Mouse (Mus musculus) neutrophil, adult 5-6 weeks (primary cell): ENCODE measurements around the gene Tubb1. TPM values are rescaled to one million over a fixed set of nuclear protein-coding genes. Genes with fewer than 3 reads are reported as not detected.

ENCODE experiments used
- ATAC-seq: fragments of 151-379, 151-347 bp; 2 replicates; pipeline ENCODE4 v1.8.0; 2017; ENCODE audit warnings: mild to moderate bottlenecking, moderate TSS enrichment; ENCODE audit not compliant: insufficient number of reproducible peaks, poor library complexity, low FRiP score, severe bottlenecking; ENCODE audit errors: extremely low read depth
- total RNA-seq: library from RNA; stranded (forward); fragments of 200-1000 nt; gene quantifications from 2 replicates; pipeline ENCODE4 v1.2.3, GENCODE M21; 2017

Tubb1 gene
- total RNA-seq: 61.8 and 71.5 TPM in 2 replicates

DNA sequence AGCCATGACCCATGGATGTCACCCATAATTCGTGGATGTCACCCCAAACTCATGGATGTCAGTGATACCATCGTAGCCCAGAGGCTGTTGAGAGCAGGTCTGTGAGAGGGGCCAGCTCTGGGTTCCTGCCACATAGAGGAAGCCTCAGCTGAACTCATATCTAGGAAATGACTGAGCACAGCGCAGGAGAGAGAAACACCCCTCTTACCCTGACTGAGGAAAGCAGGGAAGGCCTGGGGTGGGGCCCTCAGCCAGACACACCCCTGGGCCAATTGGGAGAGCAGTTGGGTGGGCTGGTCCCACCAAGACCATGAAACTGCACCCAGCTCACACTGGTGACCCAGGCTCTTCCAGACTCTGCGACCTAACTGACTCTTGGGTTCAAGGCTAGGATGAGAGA lies at the start of gene Tubb1:
Gene Tubb1, plus strand, starts transcription at position 343 of the 400 bp plus-strand sequence.
- no peak for ATAC-seq

DNA sequence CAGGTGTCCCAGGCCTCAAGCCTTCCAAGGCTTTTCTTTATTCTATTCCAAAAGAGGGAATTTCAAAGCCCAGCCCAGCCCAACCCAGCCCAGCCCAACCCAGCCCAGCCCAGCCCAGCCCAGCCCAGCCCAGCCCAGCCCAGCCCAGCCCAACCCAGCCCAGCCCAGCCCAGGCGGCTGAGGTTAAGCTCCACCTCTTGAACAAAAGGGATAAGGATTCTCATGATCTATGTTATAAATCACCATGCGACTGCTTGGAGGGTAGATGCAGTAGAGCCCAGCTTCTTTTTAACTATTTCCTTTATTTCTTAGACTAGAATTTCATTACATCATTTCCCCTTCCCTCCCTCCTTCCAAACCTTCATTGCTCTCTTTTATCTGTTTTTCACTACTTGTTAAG lies 40.3 kb upstream of the Tubb1 start:
- ATAC-seq: no peak

DNA sequence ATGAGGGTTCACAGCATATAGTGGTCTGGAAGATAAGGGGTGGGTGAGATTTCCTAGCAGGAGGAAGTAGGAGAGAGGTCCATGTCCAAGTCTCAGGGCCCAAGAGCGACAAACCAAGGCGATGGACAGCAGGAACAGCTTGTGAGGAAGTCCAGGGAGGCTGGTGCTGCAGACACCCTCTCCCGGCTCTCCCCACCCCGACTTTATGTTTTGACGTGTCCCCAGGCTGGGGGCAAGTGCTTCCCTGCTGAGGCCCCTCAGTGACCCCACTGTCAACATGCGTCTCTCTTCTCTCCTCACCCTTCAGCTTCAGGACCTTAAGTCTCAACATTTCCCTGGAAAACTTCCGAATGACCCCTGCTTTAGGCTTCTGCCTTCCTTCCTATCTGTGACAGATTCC lies 37.4 kb upstream of the Tubb1 start:
- ATAC-seq: no peak

DNA sequence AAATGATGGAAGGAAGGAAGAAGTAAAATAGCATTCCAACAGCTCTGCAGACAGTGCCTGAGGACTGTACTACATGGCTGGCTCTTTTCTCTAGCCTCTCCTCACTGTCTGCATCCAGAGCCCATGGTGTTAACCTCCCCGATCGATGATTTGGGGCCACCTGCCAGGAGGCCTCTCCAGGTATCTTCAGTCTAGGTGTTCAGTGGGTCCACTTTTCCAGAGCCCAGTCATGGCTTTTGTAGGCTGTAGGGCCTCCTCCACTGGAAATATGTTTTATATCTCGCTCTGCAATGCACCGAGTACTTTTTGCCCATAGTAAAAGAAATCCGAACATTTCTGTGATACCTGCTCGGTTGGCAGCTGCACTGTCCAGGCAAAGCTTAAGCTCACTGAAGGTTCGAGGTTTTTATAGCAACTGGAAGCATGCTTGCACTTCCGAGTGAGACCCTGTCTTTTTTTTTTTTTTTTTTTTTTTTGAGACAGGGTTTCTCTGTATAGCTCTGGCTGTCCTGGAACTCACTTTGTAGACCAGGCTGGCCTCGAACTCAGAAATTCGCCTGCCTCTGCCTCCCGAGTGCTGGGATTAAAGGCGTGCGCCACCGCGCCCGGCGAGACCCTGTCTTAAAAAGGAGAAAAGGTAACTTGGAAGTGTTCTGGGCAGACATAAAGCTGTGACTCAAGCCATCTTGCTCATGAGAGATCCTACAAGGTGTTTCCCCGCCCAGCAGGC lies 35.3 kb upstream of the Tubb1 start:
- no peak for ATAC-seq

DNA sequence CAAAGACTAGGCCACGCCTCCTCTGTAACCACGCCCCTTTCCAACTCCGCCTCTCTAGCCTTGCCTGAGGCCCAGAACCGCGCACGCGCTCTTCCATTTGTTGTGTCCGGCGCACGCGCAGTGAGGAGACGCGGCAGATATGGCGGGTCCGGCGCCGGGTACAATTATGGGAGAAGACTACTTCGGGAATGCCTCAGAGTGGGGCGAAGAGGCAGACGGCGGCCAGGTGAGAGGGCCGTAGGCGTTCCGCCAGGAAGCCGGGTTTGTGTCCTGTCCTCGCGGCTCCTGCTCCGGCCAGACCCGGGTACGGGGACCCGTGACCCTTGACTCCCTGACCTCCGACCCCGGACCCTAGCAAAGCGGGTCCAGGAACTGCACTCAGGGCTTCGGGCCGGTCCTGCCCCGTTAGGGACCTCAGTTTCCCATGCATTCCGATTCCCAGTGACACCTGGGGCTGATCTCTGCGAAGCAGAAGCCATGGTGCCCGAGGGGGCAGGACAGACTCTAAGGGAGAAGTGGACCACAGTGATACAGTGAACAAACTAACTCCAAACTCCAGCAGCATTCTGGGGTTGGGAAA lies 34.7 kb upstream of the Tubb1 start, which contains the start of gene Nelfcd:
Gene Nelfcd, plus strand, starts transcription at position 74 of the 580 bp plus-strand sequence.
- peak; percentile 96 for ATAC-seq

DNA sequence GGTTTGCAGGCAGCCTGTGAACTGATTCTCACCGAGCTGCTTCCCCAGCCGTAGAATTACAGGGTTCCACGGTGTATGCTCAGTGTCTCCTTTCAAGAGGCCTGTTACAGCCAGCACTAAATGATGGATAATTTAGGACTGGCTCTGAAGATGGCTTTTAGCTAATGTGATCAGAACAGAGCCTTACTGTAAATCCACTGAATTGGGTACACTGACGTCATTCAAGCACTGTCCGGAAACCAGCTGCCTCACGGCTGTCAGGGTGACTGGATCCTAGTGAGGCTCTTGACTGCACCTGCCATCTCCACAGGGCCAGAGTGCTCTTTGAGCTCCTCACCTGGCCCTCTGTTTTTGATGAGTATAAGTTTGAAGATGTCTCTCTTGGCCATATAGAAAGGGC lies 29.4 kb upstream of the Tubb1 start:
- ATAC-seq: no peak

DNA sequence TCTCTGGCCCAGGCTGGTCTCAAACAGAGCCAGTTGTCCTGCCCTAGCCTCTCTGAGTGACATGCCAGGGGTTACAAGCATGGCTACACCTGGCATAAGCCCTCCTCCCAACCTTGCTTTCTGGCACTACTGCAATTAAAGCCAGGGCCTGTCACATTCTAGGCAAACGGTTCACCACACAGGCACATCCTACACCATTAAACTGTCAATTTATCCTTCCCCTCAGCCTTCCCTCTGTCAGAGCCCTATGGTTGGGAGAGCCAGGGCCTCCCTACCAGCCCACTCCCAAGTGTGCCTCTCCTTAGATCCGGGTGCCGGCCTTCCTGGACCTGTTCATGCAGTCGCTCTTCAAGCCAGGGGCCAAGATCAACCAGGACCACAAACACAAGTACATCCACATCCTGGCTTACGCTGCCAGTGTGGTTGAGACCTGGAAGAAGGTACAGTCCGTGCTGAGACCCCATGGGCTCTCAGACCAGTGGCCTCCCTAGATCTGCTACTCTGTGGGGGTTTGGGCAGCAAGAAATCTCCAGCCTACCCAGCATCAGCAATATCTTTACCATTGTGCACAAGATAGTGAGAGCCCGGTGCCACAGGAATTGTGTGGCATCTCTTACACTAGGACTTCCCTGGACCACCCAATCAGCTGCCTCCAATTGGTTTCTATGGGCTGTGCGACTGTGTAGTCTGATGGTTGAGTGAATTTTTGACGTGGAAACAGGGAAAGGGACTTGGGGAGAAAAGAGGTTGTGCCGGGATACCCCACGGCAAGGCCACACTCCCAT lies 26.0 kb upstream of the Tubb1 start:
- ATAC-seq: no peak

DNA sequence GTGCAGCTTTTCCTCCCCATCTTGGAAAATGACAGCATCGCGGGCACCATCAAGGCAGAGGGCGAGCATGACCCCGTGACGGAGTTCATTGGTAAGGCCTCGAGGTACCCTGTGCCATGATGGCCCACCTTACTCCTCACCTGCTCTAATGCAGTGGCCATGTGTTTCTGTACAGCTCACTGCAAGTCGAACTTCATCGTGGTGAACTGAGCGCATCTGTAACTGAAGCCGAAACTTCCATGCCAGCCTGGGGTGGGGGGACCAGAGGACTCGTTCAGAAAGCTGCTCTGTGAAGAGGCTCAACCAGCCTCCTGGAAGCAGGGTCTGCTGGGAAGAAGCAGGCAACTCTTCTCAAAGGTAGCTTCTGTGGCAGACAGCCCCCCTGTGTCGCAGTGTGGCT lies 23.6 kb upstream of the Tubb1 start:
- no peak for ATAC-seq

DNA sequence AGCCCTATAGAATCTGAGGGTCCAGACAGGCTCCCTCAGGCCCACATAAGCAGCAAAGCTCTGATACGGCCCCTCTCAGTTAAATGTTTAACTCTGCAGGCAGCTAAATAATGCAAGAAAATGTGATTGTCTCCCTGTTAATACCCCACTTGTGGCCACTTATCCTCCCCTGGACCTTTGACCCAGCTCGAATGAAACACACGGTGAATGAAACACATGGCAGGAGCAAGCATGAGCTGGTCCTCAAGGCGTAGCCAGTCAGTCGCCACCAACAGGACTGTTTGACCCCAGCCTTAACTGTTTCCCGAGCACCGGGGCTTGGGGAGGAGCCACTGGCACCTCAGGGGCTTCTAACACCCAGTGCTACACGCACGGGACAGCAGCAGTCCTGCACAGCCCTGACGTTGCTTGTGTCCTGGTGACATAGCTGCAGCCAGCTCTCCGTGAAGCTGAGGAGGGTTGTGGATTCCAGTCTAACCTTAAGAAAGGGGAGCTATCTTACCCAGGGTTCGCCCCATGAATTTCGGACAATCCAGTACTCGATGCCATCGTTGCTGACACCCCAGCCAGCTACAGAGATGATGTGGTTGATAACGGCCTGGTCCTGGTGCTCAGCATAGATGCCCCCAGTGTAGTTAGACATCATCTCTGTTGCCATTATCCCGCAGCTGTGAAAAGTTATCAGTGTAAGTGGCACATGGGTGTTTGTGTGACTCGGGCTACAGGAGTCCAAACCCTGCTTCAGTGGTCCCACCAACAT lies 22.2 kb upstream of the Tubb1 start:
- no peak for ATAC-seq

DNA sequence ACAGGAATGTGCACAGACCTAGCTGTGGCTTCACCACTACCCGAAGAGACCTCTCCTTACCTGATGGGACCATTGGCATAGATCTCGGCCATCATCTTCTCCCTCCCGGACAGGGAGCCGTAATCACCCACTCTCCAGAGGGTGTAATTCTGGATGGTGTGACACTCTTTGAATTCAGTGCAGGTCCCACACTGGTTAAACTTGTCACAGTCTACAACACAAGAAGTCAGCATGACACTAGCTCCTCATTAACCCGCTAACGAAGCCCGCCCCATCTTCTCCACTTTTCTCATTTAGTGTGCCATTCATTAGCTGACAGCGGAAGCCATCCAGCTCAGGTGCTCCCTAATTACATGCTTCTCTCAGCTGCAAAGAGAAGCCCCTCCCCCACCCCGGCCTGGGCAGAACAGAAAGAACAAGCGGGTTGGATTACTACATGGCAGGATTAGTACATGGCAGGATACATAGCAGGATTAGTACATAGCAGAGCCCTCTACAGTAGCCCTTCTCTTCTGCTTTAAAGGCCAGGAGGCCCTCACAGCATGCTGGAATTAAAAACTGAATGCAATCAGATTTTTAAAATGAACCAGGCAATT lies 21.4 kb upstream of the Tubb1 start:
- ATAC-seq: no peak

DNA sequence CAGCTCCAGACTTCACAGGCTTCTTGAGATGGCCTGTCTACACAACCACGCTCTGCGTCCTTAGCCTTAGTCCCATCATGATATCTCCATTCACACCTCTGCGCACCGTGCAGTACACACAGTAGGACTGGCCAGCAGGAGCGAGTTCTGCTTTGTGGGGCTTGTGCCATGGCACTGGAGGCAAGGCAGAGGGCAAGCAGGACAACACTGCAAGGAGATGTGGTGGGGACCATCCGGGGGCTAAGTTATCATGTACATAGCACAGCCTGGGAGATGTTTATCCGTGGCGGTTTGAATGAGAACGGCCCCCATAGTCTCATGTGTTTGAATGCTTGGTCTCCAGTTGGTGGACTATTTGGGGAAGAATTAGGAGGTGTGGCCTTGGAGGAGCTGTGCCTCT lies 15.6 kb upstream of the Tubb1 start:
- ATAC-seq: no peak

DNA sequence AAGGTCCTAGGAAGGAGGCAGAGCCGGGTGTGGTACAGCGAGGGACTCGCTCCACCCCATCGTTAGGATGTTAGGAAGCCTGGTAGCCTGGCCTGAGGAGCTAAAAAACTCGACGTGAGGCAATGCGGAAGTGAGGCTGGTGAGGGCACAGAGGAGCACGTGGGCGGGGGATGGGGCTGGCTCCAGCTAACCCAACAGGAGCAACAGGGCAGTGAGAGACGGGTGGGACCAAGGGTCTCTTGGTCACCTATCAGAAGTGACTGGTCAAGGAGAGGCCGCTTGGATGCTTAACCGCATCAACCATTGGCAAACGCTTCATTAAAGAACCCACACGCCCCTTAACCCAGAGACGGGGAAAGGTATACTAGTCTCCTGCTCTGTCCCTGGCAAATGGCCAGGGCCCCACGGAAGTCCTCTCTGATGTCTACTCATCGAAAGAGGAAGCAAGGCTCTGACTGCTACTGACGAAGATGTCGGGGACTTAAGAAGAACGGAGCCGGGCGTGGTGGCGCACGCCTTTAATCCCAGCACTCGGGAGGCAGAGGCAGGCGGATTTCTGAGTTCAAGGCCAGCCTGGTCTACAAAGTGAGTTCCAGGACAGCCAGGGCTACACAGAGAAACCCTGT lies 14.3 kb upstream of the Tubb1 start:
- peak; percentile 59 for ATAC-seq

DNA sequence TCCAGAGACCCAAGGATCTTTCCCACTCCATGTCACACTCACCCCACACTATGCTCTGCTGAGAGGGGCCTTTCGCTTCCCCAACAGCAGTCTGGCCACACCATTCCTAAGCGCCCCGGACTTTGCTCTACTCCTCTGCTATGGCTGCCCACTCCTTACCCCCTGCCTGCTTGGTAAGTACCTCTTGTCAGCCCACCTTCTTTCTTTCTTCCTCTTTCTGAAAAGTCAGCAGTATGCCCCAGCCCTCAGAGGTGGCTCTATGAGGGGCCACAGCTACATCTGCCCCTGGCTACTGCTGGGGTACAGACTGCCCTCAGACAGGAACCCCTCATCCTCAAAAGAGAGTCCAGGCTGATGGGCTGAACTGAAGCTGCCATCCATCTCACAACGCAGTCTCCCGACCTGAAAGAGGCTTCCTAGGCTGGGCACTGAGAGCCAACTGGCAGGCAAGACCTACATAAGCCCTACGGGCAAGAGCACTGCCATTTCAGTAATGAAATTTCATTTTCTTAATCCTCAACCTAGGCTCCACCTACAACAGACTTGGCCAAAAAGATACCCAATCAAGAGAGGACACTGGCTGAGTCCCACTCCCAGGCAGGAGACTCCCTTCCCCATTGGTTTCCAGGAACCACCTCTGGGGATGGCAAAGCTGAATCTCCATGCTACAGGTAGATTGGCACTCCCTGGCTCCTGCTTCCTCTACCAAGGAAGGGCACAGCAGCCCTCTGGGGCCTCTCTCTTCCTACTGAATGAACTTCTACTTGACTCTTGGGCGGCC lies 13.4 kb upstream of the Tubb1 start:
- ATAC-seq: no peak

DNA sequence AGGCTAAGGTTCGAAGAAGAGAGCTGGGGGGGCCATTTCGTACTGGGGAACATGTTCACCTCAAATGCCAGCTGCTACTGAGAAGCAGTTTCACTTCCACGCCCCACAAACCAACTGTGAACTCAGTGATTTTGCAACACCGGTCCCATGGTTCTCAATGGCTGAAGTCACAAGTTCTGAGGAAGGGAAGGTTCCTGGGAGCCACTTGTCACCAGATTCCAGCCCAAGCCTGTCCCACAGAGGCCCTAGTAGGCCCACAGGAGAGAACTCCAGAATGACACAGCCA lies 12.9 kb upstream of the Tubb1 start:
- peak; percentile 49 for ATAC-seq

DNA sequence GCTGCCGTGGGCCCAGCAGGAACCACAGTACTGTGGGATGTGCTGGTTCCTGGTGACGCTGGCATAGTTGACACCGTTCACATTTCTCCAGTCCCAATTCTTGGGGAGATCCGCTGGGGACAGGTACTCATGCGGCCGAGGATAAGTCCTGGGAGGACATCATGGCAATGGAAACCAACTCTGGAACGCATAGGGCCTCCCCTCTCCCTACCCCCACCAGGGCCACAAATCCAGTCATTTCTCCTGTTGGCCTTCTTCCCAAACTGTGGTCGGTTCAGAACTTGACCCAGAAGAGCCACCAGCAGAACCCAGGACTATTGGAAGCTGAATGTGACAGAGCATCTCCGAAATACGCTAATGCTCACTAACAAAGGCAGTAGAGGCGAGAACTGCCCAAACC lies 12.3 kb upstream of the Tubb1 start:
- ATAC-seq: no peak

DNA sequence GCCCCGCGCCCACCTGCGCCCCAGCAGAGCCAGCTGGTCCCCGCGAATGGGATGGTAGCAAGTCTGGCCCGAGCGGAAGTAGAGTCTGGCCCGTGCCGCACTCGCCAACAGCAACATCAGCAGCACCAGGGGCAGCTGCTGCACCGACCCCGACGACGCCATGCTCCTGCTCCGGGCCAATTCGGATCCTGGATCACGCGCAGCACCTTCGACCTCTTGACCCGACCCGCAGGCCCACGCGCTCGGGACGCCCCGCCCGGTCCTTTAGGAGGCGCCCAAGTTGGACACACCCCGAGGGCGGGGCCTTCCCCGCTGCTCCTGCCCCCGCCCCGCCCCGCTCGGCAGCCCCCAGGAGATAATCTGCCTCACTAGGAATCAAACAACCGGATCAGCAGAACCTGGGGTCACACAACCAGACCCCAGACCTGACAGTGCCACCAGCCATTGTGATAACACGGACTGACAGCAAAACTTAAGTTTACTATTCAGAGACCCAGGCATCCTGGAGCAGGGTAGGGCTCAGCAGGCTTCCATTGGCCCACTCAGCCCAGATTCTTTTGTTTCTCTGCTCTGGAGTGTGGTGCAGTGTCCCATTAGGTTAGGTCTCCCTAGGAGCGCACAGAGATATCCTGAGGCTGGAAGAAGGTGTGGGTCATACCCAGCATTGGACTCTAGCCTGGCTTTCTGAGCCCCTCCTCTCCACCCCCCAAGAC lies 11.6 kb upstream of the Tubb1 start, which contains the start of gene Ctsz:
Gene Ctsz, minus strand, starts transcription at position 303 of the 713 bp plus-strand sequence.
- peak; percentile 17; the same call in 1 of the 2 replicates for ATAC-seq

DNA sequence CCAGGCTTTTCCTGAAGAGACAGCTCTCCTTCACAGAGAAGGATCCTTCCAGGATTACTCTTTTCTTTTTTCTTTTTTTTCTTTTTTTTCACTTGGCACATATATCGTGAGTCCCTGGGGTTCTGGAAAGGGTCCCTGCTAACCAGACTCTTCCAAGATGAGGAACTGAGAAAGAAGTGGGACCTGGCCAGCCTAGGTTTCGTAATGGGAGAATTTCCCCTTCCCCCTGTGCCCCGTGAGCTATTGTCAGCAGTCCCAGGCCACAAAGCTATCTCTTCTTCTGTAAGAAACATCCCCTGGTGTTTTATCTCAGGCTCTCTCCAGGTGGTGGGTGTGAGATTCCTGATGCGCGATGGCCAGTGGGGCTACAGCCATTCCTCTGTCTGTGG lies 11.1 kb upstream of the Tubb1 start:
- ATAC-seq: no peak
